Mouse (Mus musculus) neural tube, embryonic 11.5 days (tissue): ENCODE measurements around the gene Pdhx. TPM values are rescaled to one million over a fixed set of nuclear protein-coding genes. Genes with fewer than 3 reads are reported as not detected.

ENCODE experiments used
- ATAC-seq: fragments of 200-750 bp; cut with Nextera tagmentation; 2 replicates; pipeline ENCODE4 v1.8.0; 2017; ENCODE audit warnings: moderate number of reproducible peaks, mild to moderate bottlenecking, moderate TSS enrichment, moderate library complexity; ENCODE audit not compliant: insufficient read depth, low FRiP score, low TSS enrichment
- DNase-seq: peaks from one replicate; pipeline ENCODE4 v3.0.0-alpha.2; 2015; ENCODE audit warnings: low spot score
- H3K27ac ChIP-seq: fragments of 300-500 bp; sonication (generic); 2 replicates; pipeline ENCODE4 v1.5.1; 2014; ENCODE audit warnings: low read depth, mild to moderate bottlenecking, low read length
- H3K27me3 ChIP-seq: fragments of 300-500 bp; sonication (generic); 2 replicates; pipeline ENCODE4 v1.6.1; 2014; ENCODE audit warnings: mild to moderate bottlenecking, low read length, mixed read lengths; ENCODE audit not compliant: control insufficient read depth, insufficient read depth
- H3K36me3 ChIP-seq: fragments of 300-500 bp; sonication (generic); 2 replicates; pipeline ENCODE4 v1.6.1; 2014; ENCODE audit warnings: mild to moderate bottlenecking, low read length, moderate library complexity, mixed read lengths; ENCODE audit not compliant: control insufficient read depth, insufficient read depth
- H3K4me1 ChIP-seq: fragments of 300-500 bp; sonication (generic); 2 replicates; pipeline ENCODE4 v1.6.1; 2014; ENCODE audit warnings: low read length, mixed read lengths; ENCODE audit not compliant: control insufficient read depth, insufficient read depth
- H3K4me2 ChIP-seq: fragments of 300-500 bp; sonication (generic); 2 replicates; pipeline ENCODE4 v1.6.1; 2014; ENCODE audit warnings: low read depth, mild to moderate bottlenecking, moderate library complexity
- H3K4me3 ChIP-seq: fragments of 300-500 bp; sonication (generic); 2 replicates; pipeline ENCODE4 v1.5.1; 2014; ENCODE audit warnings: low read depth, low read length
- H3K9ac ChIP-seq: fragments of 300-500 bp; sonication (generic); 2 replicates; pipeline ENCODE4 v1.6.1; 2014; ENCODE audit warnings: mild to moderate bottlenecking, low read length
- H3K9me3 ChIP-seq: fragments of 300-500 bp; sonication (generic); 2 replicates; pipeline ENCODE4 v1.6.1; 2016; ENCODE audit warnings: low read length; ENCODE audit not compliant: control insufficient read depth
- WGBS: fragments of 180-500 bp; shearing (Covaris S2); extraction: QIAGEN DNeasy Blood & Tissue Kit; methylation state at CpG from one replicate; pipeline ENCODE4 v1.1.7; 2014; 5-methylcytosine and 5-hydroxymethylcytosine counted together
- polyA plus RNA-seq: library from polyadenylated mRNA; unstranded; fragments of >200 nt; fragmentation: Nextera tagmentation; extraction: Ambion mirVana; gene quantifications from 2 replicates; pipeline ENCODE4 v1.2.1, GENCODE M21; 2014

Gene Pdhx
- polyA plus RNA-seq, 1 experiment from 2014 or later = 51.3 TPM

DNA sequence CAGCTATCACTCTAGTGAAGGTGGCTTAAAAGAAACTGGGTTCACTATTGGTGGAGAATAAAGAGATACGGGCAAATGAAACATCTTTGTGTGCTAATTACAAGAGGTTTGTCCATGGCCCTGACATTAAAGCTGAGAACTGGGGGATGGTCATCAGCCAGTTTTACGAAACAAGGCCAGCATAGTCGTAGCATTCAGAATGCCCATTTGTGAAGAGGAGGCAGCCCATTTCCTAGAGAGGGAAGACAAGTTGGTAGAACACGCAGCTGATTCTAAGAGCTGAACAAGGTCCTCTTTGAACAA, 85.7 kb downstream of the Pdhx start:
- ATAC-seq (no peak), DNase-seq (no peak)
- WGBS = 92% methylated on average over 4 of the region's 4 CpGs
- H3K4me2 ChIP-seq = no peak overlapping the region
- no peak overlapping the region for H3K27ac ChIP-seq
- no peaks in the 10 kb centered on the region for H3K36me3 ChIP-seq
- H3K4me1 ChIP-seq = no peaks in the 10 kb centered on the region
- no peak overlapping the region for H3K9ac ChIP-seq
- no peak overlapping the region for H3K4me3 ChIP-seq
- H3K9me3 ChIP-seq = no peaks in the 10 kb centered on the region
- no peaks in the 10 kb centered on the region for H3K27me3 ChIP-seq

DNA sequence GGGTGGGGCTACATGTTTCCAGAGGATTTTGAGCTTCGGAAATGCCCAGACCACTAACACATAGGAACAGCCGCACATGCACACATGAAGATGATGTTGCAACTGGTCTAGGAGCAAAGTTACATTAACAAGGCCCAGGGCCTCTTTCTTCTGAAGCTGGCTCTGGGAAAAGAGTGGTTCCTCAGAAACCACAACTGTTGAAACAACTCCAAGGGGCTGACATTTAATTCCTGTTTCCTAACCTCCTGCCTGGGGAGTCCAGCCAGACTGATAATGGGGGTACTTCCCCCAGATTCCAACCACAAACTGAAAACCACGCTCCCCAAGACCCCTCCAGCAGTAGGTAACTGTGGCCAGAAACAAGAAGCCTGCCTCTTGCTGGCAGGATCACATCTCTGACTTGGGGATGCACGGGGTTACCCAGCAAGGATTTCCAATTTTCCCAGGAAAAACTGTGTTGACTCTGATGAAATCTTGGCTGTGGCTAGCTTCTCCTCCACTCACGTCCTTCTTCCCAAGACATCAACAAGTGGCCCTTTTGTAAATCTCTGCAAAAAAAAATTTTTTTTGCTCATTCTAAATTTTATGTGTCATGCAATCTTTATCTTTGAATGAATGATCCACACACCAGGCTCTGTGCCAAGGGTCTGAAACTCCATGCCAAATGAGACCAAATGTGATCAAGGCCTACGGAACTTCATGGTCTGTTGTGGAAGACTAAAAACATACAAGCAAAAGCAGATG, 86.2 kb downstream of the Pdhx start:
- DNase-seq = no peak

DNA sequence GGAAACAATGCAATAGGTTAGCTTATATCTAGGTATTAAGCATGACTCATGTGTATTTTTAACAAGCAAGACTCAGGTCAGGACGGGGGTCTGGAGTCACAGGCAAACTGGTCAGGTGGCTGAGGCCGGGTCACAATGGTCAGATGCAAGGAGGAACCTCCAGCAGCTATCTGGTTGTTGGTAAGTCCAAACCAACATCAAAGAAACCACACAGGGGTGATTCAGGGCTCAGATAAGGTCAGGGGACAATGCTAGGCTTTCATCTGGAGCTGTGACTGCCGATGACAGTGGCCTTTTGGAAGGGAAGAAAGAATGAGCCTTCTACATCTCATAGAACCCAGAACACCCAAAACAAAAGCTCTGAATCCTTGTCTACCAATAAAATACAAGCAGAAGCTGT, 86.9 kb downstream of the Pdhx start:
- DNase-seq (no peak), ATAC-seq (no peak)
- no peaks in the 10 kb centered on the region for H3K27me3 ChIP-seq
- H3K9ac ChIP-seq = no peak overlapping the region
- H3K4me1 ChIP-seq = no peaks in the 10 kb centered on the region
- no peak overlapping the region for H3K4me3 ChIP-seq
- H3K36me3 ChIP-seq = no peaks in the 10 kb centered on the region
- no peaks in the 10 kb centered on the region for H3K9me3 ChIP-seq
- 79% methylated on average over 3 of the region's 3 CpGs for WGBS
- no peak overlapping the region for H3K27ac ChIP-seq
- H3K4me2 ChIP-seq = no peak overlapping the region

More for the DNA sequence above, 86.2 kb downstream of the Pdhx start:
- Histone ChIP-seq H3K27ac (no peak overlapping the region), H3K4me3 (no peak overlapping the region), H3K9ac (no peak overlapping the region), H3K4me1 (no peaks in the 10 kb centered on the region), H3K4me2 (no peak overlapping the region), H3K36me3 (no peaks in the 10 kb centered on the region), H3K9me3 (no peaks in the 10 kb centered on the region), H3K27me3 (no peaks in the 10 kb centered on the region)
- 90% methylated on average over 6 of the region's 6 CpGs for WGBS
- ATAC-seq = no peak

DNA sequence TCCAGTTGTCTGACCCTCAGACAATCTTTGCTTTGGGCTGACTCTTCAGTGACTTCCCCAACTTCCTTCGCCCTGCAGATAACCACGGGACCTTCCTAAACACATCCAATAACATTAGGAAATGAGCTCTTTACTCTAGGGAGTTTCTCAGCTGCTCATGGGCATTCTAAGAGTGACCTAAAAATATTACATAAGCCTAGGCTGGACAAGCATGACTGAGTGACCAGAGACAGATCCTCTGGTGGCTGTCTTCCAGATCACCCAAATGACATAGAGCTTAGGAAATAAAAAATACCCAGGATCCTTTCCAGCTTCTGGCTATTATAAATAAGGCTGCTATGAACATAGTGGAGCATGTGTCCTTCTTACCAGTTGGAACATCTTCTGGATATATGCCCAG, 90.5 kb downstream of the Pdhx start:
- H3K36me3 ChIP-seq = no peaks in the 10 kb centered on the region
- H3K4me2 ChIP-seq = no peak overlapping the region
- no peak overlapping the region for H3K4me3 ChIP-seq
- no peaks in the 10 kb centered on the region for H3K4me1 ChIP-seq
- H3K9ac ChIP-seq = no peak overlapping the region
- H3K9me3 ChIP-seq = no peaks in the 10 kb centered on the region
- DNase-seq = no peak
- ATAC-seq = no peak
- H3K27me3 ChIP-seq = no peaks in the 10 kb centered on the region
- no peak overlapping the region for H3K27ac ChIP-seq
- WGBS = 88% methylated on average over 2 of the region's 2 CpGs

DNA sequence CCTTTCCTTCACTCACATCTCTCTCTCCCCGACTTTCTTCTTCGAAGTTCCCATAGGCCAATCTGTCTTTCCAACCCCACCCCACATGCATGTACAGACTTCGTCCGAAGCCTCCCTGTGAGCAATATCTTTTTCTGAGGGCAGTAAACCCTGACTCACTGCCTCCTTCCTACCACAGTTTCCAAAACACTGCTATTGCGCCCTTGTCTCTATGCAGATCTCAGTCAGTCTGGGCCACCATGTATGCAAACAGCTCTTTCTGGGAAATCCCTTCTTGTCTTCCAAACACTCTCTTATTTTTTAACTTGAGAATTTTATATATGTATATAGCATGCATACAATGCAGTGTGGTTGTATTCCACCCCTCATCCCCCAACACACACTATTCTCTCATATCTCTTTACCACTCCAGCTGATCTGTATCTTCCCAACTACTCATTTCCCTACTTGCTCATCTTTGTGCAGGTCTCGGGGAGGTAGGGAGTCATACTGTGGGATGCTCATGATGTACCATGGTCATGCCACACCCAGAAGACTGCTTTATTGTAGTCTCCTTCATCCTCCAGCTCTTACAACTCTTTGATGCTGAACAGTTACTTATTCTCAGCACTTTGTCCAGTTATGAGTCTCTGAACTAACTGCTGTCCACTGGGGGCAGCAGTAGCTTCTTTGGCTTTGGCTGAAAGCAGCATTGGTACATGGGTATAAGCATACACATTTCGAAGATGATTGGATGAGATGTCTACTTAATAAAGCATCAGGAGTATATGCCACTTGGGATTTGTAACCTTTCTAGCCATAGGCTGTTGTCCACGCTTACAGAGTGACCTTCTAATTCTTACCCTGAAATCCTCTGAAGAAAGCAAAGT, 91.6 kb downstream of the Pdhx start:
- Histone ChIP-seq H3K9me3 (no peaks in the 10 kb centered on the region), H3K27me3 (no peaks in the 10 kb centered on the region), H3K27ac (no peak overlapping the region), H3K9ac (no peak overlapping the region), H3K36me3 (no peaks in the 10 kb centered on the region), H3K4me3 (no peak overlapping the region), H3K4me1 (no peaks in the 10 kb centered on the region), H3K4me2 (no peak overlapping the region)
- ATAC-seq = no peak
- WGBS = 85% methylated on average over 8 of the region's 8 CpGs
- DNase-seq = no peak

DNA sequence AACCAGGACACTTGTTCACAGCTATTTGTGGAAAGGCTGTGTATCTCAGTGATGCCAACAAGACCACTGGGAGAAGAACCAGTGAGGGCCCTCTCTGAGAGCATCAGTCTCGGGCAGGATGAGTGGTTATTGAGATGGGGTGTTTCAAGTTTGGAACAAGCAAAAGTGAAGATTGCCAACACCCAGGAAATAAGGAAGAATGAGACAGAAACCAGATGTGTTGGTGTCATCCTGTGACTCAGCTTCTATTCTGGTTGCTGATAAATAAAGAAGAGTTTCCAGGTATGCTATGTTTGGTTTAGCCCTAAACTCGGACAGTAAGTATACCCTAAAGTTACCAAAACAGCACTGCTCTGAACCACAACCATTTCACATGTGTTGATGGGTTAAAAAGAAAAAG, 92.4 kb downstream of the Pdhx start:
- Histone ChIP-seq H3K4me2 (no peak overlapping the region), H3K4me3 (no peak overlapping the region), H3K27me3 (no peaks in the 10 kb centered on the region), H3K4me1 (no peaks in the 10 kb centered on the region), H3K9me3 (no peaks in the 10 kb centered on the region), H3K36me3 (no peaks in the 10 kb centered on the region), H3K27ac (no peak overlapping the region), H3K9ac (no peak overlapping the region)
- 80% methylated on average over 2 of the region's 2 CpGs for WGBS
- ATAC-seq (no peak), DNase-seq (no peak)

DNA sequence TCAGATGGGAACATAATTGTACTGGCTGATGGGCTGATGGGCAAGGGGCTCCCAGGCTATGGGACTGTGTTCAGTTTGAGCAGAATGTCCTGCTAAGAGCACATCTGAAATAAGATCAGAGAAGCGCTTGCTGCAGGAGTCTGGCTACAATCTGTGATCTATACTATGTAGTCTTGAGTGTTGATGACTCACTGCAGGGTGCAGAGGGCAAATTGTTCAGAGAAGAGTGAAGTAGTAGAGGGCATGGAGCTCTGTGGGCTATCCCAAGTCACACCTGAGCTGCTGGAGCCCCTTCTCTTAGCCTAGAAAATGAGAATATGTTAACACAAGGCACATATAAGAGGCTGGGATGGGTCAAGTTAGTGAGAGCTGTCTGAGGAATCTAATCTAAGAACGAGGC, 93.8 kb downstream of the Pdhx start:
- ATAC-seq (no peak), DNase-seq (no peak)
- no peak overlapping the region for H3K4me2 ChIP-seq
- H3K36me3 ChIP-seq = no peaks in the 10 kb centered on the region
- no peaks in the 10 kb centered on the region for H3K9me3 ChIP-seq
- H3K27ac ChIP-seq = no peak overlapping the region
- H3K4me3 ChIP-seq = no peak overlapping the region
- no peaks in the 10 kb centered on the region for H3K27me3 ChIP-seq
- no peak overlapping the region for H3K9ac ChIP-seq
- no peaks in the 10 kb centered on the region for H3K4me1 ChIP-seq
- whole genome bisulfite sequencing = 79% methylated on average over 2 of the region's 2 CpGs

DNA sequence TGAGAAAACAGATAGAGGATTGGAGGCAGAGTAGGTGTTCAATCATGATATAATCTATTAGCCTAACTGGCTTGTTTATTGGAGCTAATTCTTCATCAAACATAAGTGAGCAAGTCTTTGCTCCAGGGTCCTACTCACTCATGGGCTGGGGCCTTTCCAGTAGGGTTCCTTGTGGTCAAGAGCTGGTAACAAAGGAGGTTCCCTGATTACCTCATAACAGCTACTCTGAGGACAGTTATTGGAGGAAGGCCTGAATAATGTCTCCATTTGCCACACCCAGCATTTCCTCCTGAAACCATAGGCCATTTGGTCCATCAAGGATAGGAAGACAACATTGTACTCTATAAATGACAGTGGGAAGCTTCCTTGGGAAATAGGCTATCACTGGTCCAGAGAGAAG, 94.2 kb downstream of the Pdhx start:
- Histone ChIP-seq H3K27me3 (no peaks in the 10 kb centered on the region), H3K4me3 (no peak overlapping the region), H3K9ac (no peak overlapping the region), H3K9me3 (no peaks in the 10 kb centered on the region), H3K4me2 (no peak overlapping the region), H3K4me1 (no peaks in the 10 kb centered on the region), H3K27ac (no peak overlapping the region), H3K36me3 (no peaks in the 10 kb centered on the region)
- no peak for ATAC-seq
- no peak for DNase-seq

DNA sequence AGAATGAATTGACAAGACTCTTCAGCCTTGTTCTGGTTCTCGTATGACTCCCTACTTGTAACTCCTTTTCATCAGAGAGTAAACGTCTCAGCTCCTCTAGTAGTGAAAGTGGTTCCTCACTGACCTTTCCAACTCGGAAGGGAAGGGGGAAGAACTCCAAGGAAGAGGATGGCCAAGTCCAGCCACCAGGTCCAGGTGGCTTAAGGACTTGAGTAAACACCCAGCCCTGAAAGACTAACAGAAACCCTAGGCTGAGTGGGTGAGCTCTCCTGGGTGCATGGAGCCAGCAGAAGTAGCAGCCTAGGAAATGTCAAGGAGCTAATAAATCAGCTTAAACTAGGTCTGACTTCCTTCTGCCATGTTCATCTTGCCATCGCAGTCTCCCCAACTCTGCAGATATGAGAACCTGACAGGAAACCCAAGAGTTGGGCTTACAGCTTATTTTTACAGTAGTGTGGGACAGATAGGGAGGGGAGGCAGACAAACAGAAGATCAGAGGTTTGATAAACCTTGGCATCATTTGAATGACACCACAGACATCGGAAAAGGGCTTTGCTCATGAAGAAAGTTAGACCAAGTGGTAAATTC, 97.9 kb downstream of the Pdhx start:
- DNase-seq (no peak), ATAC-seq (no peak)
- Histone ChIP-seq H3K4me1 (no peaks in the 10 kb centered on the region), H3K9ac (no peak overlapping the region), H3K9me3 (no peaks in the 10 kb centered on the region), H3K4me3 (no peak overlapping the region), H3K4me2 (no peak overlapping the region), H3K27ac (no peak overlapping the region), H3K27me3 (no peaks in the 10 kb centered on the region), H3K36me3 (no peaks in the 10 kb centered on the region)
- WGBS = 88% methylated on average over 5 of the region's 5 CpGs
